Mouse (Mus musculus): ENCODE measurements around the gene Zrsr1.

DNA sequence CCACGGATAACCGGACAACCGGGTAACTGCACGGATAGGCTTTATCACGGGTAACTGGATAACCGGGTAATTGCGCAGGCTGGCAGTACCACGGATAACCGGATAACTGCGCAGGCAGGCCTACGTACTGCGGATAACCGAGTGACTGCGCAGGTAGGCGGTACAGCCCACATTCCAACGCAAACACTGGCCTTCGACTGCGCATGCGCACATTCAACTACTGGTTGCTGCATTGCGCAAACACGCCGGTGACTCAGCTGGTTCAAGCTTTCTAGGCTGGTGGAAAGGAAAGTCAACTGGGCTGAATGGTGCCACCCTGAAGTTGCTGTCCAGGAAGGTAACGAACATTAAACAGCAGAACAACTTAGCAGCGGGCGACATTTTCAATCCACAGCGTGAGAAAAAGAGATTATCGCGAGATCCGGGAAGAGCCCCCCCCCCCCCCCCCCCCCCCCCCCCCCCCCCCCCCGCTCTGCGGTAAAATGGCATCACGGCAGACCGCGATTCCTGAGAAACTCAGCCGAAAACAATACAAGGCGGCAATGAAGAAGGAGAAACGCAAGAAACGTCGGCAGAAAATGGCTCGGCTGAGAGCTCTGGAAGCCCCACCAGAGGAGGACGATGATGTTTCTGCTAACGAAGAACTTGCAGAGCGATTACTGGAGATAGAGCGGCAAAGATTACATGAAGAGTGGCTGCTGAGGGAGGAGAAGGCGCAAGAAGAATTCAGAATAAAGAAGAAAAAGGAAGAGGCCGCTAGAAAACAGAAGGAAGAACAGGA, 1.1 kb downstream of the Zrsr1 start:
- TF ChIP-seq CTCF (conservative IDR thresholded peaks at IDR 0.05; ENCODE audit: insufficient read depth, insufficient read length, low read depth, low read length) (no peak), POLR2A (IDR thresholded peaks at IDR 0.05; ENCODE audit: low read depth, low read length) (peak; percentile 22)

Measured in kidney, adult 2 months (tissue).